Mouse (Mus musculus): Measurements from ENCODE around the gene Cd200r3. TPM values are rescaled to one million over a fixed set of nuclear protein-coding genes. Genes with fewer than 3 reads are reported as not detected.

Cd200r3 gene
- total RNA-seq, 2 experiments from 2014 or later = not detected

- DNase-seq (ENCODE audit: low spot score in 2 of 2) = no peak
These were observed 45.3 kb downstream of the Cd200r3 start for GRCm38 (mm10) chr16:44988667-44989357.

GRCm38 (mm10) chr16:44993319-44994019 lies 50.0 kb downstream of the Cd200r3 start:
- no peak for DNase-seq (ENCODE audit: low spot score in 2 of 2)

DNA sequence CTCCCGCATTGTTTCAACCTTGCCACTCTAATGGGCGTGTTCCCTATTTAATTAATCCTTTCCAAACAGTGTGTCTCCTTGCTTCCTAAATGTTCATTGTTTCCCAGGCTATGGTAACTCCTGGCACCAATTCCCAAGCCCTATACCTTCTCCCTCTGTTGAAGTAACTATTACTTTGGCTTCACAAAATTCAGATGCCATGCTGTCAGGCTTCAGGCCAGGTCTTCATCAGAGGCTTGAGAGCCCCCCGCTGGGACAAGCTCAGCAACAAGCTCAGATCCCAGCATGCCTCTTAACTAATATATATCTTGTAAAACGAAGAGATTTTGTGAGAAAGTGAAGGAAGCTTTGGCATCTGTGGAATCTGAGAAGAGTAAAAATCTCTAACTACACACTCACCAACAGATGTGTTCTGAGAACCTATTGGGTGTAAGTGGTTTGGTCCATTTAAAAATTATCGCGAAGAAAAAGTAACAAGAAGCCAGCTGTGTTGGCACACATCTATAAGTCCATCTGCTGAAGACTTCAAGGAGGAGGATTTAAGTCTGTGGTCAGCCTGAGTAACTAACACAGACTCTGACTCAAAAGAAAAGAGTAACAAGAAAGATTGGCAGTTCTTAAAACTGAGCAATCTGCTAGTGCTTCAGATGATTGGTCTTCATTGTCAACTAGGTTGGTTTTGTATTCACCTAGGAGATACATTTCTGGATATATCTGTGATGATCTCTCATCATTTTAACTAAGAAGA lies 50.9 kb downstream of the Cd200r3 start:
- DNase-seq (ENCODE audit: low spot score in 2 of 2) = no peak

- DNase-seq (ENCODE audit: low spot score in 2 of 2) = no peak
These were observed 51.6 kb downstream of the Cd200r3 start for GRCm38 (mm10) chr16:44995111-44995510.

- no peak for DNase-seq (ENCODE audit: low spot score in 2 of 2)
These were observed 53.2 kb downstream of the Cd200r3 start for GRCm38 (mm10) chr16:44996701-44997100.

- no peak for DNase-seq (ENCODE audit: low spot score in 2 of 2)
These were observed 56.1 kb downstream of the Cd200r3 start for GRCm38 (mm10) chr16:44999537-44999936.

DNA sequence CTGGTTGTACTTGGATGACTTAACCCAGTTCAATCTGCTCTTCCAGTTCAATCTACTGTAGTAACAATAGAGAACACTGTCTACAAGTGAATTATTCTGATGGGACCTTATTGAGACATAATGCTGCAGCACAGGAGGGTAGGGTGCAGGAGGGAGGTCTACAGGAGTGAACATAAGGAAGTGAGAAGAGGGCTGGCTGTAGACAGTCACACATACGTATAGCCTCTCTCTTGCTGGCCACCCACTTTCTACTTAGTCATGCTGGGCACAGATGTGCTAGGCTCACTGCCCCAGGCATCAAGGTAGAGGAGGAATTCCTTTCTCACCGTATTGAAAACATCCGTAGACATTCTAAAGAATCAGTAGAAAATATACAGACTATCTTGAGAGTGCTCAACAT lies 61.0 kb downstream of the Cd200r3 start:
- no peak for DNase-seq (ENCODE audit: low spot score in 2 of 2)

DNA sequence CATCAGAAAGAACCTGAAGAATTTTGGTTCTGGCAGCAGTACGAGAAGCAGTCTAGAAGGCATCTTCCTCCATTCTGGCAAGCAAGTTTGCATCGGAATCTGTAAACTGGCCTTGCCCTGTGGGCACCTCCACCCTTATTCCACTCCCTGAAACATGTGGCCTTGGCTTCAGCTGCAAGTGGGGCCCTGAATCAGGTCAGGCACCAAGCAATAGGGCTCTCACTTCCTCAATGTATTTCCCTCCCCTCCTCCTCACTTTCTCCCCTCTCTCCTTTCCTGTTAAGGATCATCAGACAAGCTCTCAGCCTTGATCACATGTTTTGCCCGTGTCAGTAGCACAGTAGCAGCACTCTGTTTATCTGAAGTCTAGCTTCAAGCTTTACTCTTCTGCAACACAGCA lies 61.8 kb downstream of the Cd200r3 start:
- DNase-seq (ENCODE audit: low spot score in 2 of 2) = no peak

DNA sequence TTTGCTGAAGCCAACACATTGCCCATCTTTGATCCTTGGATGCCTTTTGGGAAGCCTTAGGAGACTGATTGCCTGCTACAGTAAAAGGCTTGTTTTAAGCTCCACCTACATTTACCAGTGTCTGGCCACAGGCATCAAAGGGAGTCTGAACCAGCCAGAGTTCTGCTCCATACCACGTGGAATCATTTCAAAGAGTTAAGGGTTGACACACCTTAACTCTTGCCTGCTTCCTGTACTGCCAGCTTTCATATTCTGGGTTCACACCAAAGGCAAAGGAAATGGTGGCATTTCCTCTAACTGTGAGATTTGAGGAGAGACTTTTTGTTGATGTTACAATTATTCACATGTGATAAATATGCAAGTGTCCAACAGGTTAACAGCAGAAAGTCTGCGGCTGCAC lies 63.5 kb downstream of the Cd200r3 start:
- DNase-seq (ENCODE audit: low spot score in 2 of 2) = no peak

GRCm38 (mm10) chr16:45007807-45008206 lies 64.3 kb downstream of the Cd200r3 start:
- DNase-seq (ENCODE audit: low spot score in 2 of 2) = no peak

DNA sequence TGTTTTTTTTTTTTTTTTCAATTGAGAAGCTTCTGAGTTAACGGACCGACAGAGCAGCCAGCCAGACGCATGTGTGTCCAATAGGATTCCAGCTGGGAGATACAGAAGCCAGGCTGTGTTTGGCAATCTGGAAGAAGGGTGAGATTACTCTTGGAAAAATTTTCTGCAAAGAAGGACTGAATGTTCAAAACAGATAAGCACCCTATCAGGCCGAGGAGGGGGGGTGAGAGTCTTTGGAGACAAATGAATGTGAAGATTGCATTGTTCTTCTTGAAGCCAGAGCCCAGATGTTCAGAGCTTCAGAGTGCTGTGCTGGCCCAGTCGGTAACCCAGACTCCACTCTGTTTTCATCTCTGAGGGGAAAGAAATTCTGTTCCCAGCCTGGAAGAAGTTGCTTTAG lies 66.2 kb downstream of the Cd200r3 start:
- no peak for DNase-seq (ENCODE audit: low spot score in 2 of 2)

- peak in 1 of 2 experiments; percentile 10 for DNase-seq (ENCODE audit: low spot score in 2 of 2)
These were observed 72.1 kb downstream of the Cd200r3 start for GRCm38 (mm10) chr16:45015591-45015990.

DNA sequence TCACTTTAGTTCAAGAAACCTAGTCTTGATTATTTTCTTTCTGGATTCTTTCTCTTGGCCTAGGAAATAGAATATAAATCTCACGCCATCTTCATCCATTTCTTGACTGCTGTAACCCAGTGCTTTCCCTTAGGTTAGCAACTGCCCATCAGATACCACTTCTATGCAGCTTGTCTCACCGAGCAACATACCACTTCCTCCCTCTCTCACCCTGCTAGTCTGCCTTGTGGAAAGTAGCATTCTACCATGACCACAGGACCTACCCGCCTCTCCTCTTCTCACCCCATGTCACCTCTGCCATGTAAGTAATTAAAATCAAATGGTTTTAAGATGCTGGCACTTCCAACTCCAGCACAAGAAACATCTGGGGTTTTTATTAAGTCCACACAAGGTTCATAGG lies 73.0 kb downstream of the Cd200r3 start:
- DNase-seq (ENCODE audit: low spot score in 2 of 2) = no peak

DNA sequence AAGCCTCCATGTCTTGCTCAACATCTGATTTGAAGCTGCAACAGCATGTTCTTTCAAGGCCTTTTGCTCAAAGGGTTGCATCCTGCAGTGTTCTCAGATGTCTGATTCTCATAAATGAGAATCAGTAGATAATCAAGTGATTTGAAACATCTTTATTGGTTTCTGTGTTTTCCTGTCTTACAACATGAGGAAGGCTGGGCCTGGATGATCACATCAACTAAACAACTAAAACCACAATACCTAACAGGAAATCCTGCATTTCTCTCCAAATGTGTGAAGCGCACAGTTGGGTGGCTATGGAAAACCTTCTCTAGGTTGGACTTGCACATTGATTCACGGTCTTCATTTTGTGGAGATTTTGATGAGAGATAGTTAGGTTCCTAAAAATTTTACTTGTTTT lies 75.4 kb downstream of the Cd200r3 start:
- DNase-seq (ENCODE audit: low spot score in 2 of 2) = no peak

DNA sequence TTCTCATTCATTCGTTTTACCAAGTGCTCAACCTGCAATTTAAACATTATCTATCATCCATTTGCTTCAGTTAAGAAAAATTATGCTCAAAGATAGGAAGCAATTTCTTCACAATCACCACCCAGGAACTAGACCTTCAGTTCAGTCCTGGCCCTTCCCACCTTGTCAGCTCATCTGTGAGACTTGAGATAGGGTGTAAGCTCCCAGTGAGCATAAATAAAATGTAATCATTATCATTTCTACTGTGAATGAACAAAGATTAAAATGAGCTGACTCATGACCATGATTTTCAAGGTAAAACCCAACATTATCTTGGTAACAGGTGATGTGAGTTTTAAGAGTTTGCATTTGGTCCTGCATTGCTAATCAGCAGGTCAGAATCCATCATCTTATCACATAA lies 76.6 kb downstream of the Cd200r3 start:
- no peak for DNase-seq (ENCODE audit: low spot score in 2 of 2)

DNA sequence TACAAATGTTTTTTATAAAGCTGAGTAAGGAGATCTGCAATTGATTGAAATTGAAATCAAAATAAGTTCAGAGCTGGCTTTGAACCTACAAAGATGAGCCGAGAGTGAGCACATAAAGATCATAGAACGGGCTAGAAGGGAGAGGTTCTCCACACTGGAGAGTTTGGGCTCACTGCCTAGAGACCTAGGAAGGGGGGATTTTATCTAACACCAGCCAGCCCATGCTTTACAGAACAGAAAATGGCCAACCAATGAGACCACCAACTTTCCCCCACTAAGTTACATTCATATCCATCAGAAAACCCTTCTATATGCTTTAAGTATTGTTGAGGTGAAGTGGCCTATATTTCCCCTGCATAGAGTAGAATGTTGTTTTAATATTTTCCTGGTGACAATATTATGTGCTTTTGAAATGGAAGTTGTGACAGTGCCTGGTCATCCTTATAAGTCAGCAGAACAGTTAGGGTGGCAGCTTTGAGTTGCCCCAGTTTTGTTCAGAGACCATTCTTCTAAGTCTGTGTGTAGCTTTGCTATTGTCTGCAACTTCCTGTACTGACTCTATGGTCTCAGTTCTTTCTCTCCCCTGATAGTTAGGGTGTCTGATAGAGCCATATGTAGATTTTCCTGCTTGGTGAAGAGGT lies 77.3 kb downstream of the Cd200r3 start:
- DNase-seq (ENCODE audit: low spot score in 2 of 2) = no peak

- no peak for DNase-seq (ENCODE audit: low spot score in 2 of 2)
These were observed 78.0 kb downstream of the Cd200r3 start for GRCm38 (mm10) chr16:45021443-45021842.

- DNase-seq (ENCODE audit: low spot score in 2 of 2) = peak; percentile 55 to 66
These were observed 80.4 kb downstream of the Cd200r3 start for GRCm38 (mm10) chr16:45023904-45024303.

DNA sequence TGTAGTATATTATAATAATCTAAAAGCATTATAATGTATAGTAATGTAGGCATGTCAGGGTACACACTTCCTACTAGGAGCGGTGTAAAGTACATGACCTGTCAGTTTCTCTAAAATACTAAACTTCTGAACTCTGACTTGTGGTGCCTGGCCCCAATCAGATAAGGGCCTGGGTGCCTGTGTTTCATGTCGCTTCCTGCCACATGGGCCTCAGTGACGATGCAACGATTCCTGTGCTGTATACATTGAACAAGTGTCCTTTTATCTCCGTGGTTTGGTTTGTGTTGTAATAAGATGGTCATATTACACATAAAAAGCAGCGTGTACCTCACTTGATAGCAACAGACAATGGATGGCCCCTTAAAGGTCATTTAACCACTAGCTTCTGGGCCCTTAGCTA lies 81.8 kb downstream of the Cd200r3 start:
- no peak for DNase-seq (ENCODE audit: low spot score in 2 of 2)

- no peak for DNase-seq (ENCODE audit: low spot score in 2 of 2)
These were observed 85.6 kb downstream of the Cd200r3 start for GRCm38 (mm10) chr16:45029080-45029479.

GRCm38 (mm10) chr16:45029493-45029892 lies 86.0 kb downstream of the Cd200r3 start:
- DNase-seq (ENCODE audit: low spot score in 2 of 2) = no peak

- peak in 1 of 2 experiments; percentile 5 for DNase-seq (ENCODE audit: low spot score in 2 of 2)
These were observed 86.6 kb downstream of the Cd200r3 start for GRCm38 (mm10) chr16:45030127-45030526.
